Mouse (Mus musculus) liver, adult 2 months (tissue): Measurements from ENCODE around the gene Rgs9. TPM values are rescaled to one million over a fixed set of nuclear protein-coding genes. Genes with fewer than 3 reads are reported as not detected.

Experiments used
- DNase-seq: peaks from one replicate; pipeline ENCODE4 v3.0.0-alpha.2; 2011; ENCODE audit warnings: low read depth, low spot score; ENCODE audit errors: extremely low read depth
- H3K27ac ChIP-seq: fragments of 200-500 bp; replicated peaks from 2 replicates; pipeline ENCODE4 v1.5.1; 2012; ENCODE audit warnings: low read depth, mild to moderate bottlenecking, control low read depth, inconsistent platforms, low read length; ENCODE audit not compliant: insufficient read depth
- H3K27me3 ChIP-seq: fragments of 200-500 bp; 2 replicates; pipeline ENCODE4 v1.6.1; 2012; ENCODE audit warnings: mild to moderate bottlenecking, moderate library complexity, low read length, inconsistent platforms; ENCODE audit not compliant: control insufficient read depth, insufficient read depth
- H3K36me3 ChIP-seq: fragments of 200-500 bp; 2 replicates; pipeline ENCODE4 v1.6.1; 2012; ENCODE audit warnings: low read length, inconsistent platforms; ENCODE audit not compliant: control insufficient read depth, insufficient read depth
- H3K4me1 ChIP-seq: fragments of 200-500 bp; 2 replicates; pipeline ENCODE4 v1.6.1; 2011; ENCODE audit warnings: low read length; ENCODE audit not compliant: control insufficient read depth, insufficient read depth
- H3K4me3 ChIP-seq: fragments of 200-500 bp; 2 replicates; pipeline ENCODE4 v1.5.1; 2011; ENCODE audit warnings: low read depth, mild to moderate bottlenecking, control low read depth, low read length, moderate library complexity; ENCODE audit not compliant: insufficient read depth
- H3K79me2 ChIP-seq: fragments of 200-500 bp; 2 replicates; pipeline ENCODE4 v1.6.1; 2012; ENCODE audit warnings: inconsistent platforms, mild to moderate bottlenecking, low read length, moderate library complexity; ENCODE audit not compliant: control insufficient read depth, insufficient read depth
- H3K9ac ChIP-seq: fragments of 200-500 bp; 2 replicates; pipeline ENCODE4 v1.6.1; 2012; ENCODE audit warnings: low read depth, mild to moderate bottlenecking, control low read depth, inconsistent platforms, low read length
- CTCF ChIP-seq: fragments of 200-500 bp; IDR thresholded peaks from 2 replicates; pipeline ENCODE4 v1.5.1; 2011; ENCODE audit warnings: low read depth, low read length, control low read depth
- POLR2A ChIP-seq: fragments of 200-500 bp; IDR thresholded peaks from 2 replicates; pipeline ENCODE4 v1.6.1; 2011; ENCODE audit warnings: low read length, control low read depth; ENCODE audit not compliant: insufficient read depth; ENCODE audit errors: extremely low read depth
- WGBS: fragments of 180-500 bp; shearing (Covaris S2); methylation state at CpG from one replicate; pipeline ENCODE4 v1.1.7; 2018; 5-methylcytosine and 5-hydroxymethylcytosine counted together
- polyA plus RNA-seq: library from polyadenylated mRNA; depleted of rRNA; stranded (reverse); fragments of >200 nt; gene quantifications from 2 replicates; pipeline ENCODE4 v1.2.3, GENCODE M21; 2012
- total RNA-seq: library from RNA; depleted of rRNA; stranded (reverse); fragments of >200 nt; gene quantifications from 2 replicates; pipeline ENCODE4 v1.2.3, GENCODE M21; 2014

The Rgs9 gene
- total and polyA plus RNA-seq, 2 experiments, result 0.09 to 0.37 TPM

- Histone ChIP-seq H3K9ac (no peak overlapping the region), H3K4me1 (no peaks in the 10 kb centered on the region), H3K27ac (no peak overlapping the region), H3K36me3 (no peaks in the 10 kb centered on the region), H3K27me3 (0 out of 2 replicates have a peak, but pooled peaks cover 3% of the 10 kb centered on the region), H3K79me2 (no peaks in the 10 kb centered on the region), H3K4me3 (no peak overlapping the region)
- TF ChIP-seq POLR2A, result no peak
- TF ChIP-seq CTCF, result no peak
- 60% methylated on average over 6 of the region's 6 CpGs for WGBS
- no peak for DNase-seq
These were observed 65.1 kb downstream of the Rgs9 start for GRCm38 (mm10) chr11:109232811-109233210.

GRCm38 (mm10) chr11:109227139-109227538 is 70.8 kb downstream of the Rgs9 start:
- no peak for DNase-seq
- 89% methylated on average over 12 of the region's 12 CpGs for WGBS
- no peaks in the 10 kb centered on the region for H3K36me3 ChIP-seq
- no peak overlapping the region for H3K4me3 ChIP-seq
- TF ChIP-seq POLR2A (no peak), CTCF (no peak)
- no peaks in the 10 kb centered on the region for H3K79me2 ChIP-seq
- no peaks in the 10 kb centered on the region for H3K27me3 ChIP-seq
- no peak overlapping the region for H3K27ac ChIP-seq
- no peak overlapping the region for H3K9ac ChIP-seq
- no peaks in the 10 kb centered on the region for H3K4me1 ChIP-seq

GRCm38 (mm10) chr11:109221209-109222007 is 76.5 kb downstream of the Rgs9 start:
- Histone ChIP-seq H3K27ac (no peak overlapping the region), H3K27me3 (no peaks in the 10 kb centered on the region), H3K9ac (no peak overlapping the region), H3K4me1 (no peaks in the 10 kb centered on the region), H3K36me3 (no peaks in the 10 kb centered on the region), H3K4me3 (no peak overlapping the region), H3K79me2 (no peaks in the 10 kb centered on the region)
- TF ChIP-seq POLR2A, result no peak
- TF ChIP-seq CTCF, result no peak
- no peak for DNase-seq
- 54% methylated on average over 4 of the region's 4 CpGs for whole genome bisulfite sequencing

- Histone ChIP-seq H3K79me2 (no peaks in the 10 kb centered on the region), H3K36me3 (no peaks in the 10 kb centered on the region), H3K27ac (no peak overlapping the region), H3K9ac (no peak overlapping the region), H3K27me3 (no peaks in the 10 kb centered on the region), H3K4me1 (no peaks in the 10 kb centered on the region), H3K4me3 (no peak overlapping the region)
- TF ChIP-seq POLR2A (no peak), CTCF (no peak)
- WGBS, result 77% methylated on average over 15 of the region's 15 CpGs
- no peak for DNase-seq
These were observed 79.1 kb downstream of the Rgs9 start for GRCm38 (mm10) chr11:109218722-109219430.

- Histone ChIP-seq H3K36me3 (no peaks in the 10 kb centered on the region), H3K79me2 (no peaks in the 10 kb centered on the region), H3K27ac (no peak overlapping the region), H3K9ac (no peak overlapping the region), H3K4me1 (no peaks in the 10 kb centered on the region), H3K4me3 (no peak overlapping the region), H3K27me3 (no peaks in the 10 kb centered on the region)
- WGBS, result 73% methylated on average over 12 of the region's 12 CpGs
- DNase-seq, result no peak
- TF ChIP-seq POLR2A (no peak), CTCF (no peak)
These were observed 79.9 kb downstream of the Rgs9 start for GRCm38 (mm10) chr11:109217827-109218536.
